Mouse (Mus musculus) neural tube, embryonic 11.5 days (tissue): ENCODE measurements around the gene Gm49366. TPM values are rescaled to one million over a fixed set of nuclear protein-coding genes. Genes with fewer than 3 reads are reported as not detected.
"Not testable (repeated sequence)": the region's sequence is repeated elsewhere in the genome, so short reads cannot be mapped to it uniquely, and the experiment has no call there.

Experiments used
- ATAC-seq: fragments of 200-750 bp; cut with Nextera tagmentation; 2 replicates; pipeline ENCODE4 v1.8.0; 2017; ENCODE audit warnings: moderate number of reproducible peaks, mild to moderate bottlenecking, moderate TSS enrichment, moderate library complexity; ENCODE audit not compliant: insufficient read depth, low FRiP score, low TSS enrichment
- DNase-seq: peaks from one replicate; pipeline ENCODE4 v3.0.0-alpha.2; 2015; ENCODE audit warnings: low spot score
- H3K27ac ChIP-seq: fragments of 300-500 bp; sonication (generic); 2 replicates; pipeline ENCODE4 v1.5.1; 2014; ENCODE audit warnings: low read depth, mild to moderate bottlenecking, low read length
- H3K27me3 ChIP-seq: fragments of 300-500 bp; sonication (generic); 2 replicates; pipeline ENCODE4 v1.6.1; 2014; ENCODE audit warnings: mild to moderate bottlenecking, low read length, mixed read lengths; ENCODE audit not compliant: control insufficient read depth, insufficient read depth
- H3K36me3 ChIP-seq: fragments of 300-500 bp; sonication (generic); 2 replicates; pipeline ENCODE4 v1.6.1; 2014; ENCODE audit warnings: mild to moderate bottlenecking, low read length, moderate library complexity, mixed read lengths; ENCODE audit not compliant: control insufficient read depth, insufficient read depth
- H3K4me1 ChIP-seq: fragments of 300-500 bp; sonication (generic); 2 replicates; pipeline ENCODE4 v1.6.1; 2014; ENCODE audit warnings: low read length, mixed read lengths; ENCODE audit not compliant: control insufficient read depth, insufficient read depth
- H3K4me2 ChIP-seq: fragments of 300-500 bp; sonication (generic); 2 replicates; pipeline ENCODE4 v1.6.1; 2014; ENCODE audit warnings: low read depth, mild to moderate bottlenecking, moderate library complexity
- H3K4me3 ChIP-seq: fragments of 300-500 bp; sonication (generic); 2 replicates; pipeline ENCODE4 v1.5.1; 2014; ENCODE audit warnings: low read depth, low read length
- H3K9ac ChIP-seq: fragments of 300-500 bp; sonication (generic); 2 replicates; pipeline ENCODE4 v1.6.1; 2014; ENCODE audit warnings: mild to moderate bottlenecking, low read length
- H3K9me3 ChIP-seq: fragments of 300-500 bp; sonication (generic); 2 replicates; pipeline ENCODE4 v1.6.1; 2016; ENCODE audit warnings: low read length; ENCODE audit not compliant: control insufficient read depth
- WGBS: fragments of 180-500 bp; shearing (Covaris S2); extraction: QIAGEN DNeasy Blood & Tissue Kit; methylation state at CpG from one replicate; pipeline ENCODE4 v1.1.7; 2014; 5-methylcytosine and 5-hydroxymethylcytosine counted together
- polyA plus RNA-seq: library from polyadenylated mRNA; unstranded; fragments of >200 nt; fragmentation: Nextera tagmentation; extraction: Ambion mirVana; gene quantifications from 2 replicates; pipeline ENCODE4 v1.2.1, GENCODE M21; 2014

Gene Gm49366
- polyA plus RNA-seq, 1 experiment from 2014 or later = not detected

GRCm38 (mm10) chr12:84009171-84009965 lies 29.4 kb upstream of the Gm49366 start, which contains the start of gene Acot1:
Acot1 (plus strand) TSS chr12:84009490.
- not testable (repeated sequence) for H3K36me3 ChIP-seq, H3K9me3 ChIP-seq, H3K27me3 ChIP-seq
- Histone ChIP-seq H3K4me2 (peak within 1 kb of the TSS; percentile 47), H3K4me3 (peak within 1 kb of the TSS; percentile 40), H3K27ac (peak within 1 kb of the TSS; percentile 21; the same call in 1 of the 2 replicates), H3K9ac (peak within 1 kb of the TSS; percentile 59), H3K4me1 (peaks cover 11% of the 10 kb centered on the region; the same call in 1 of the 2 replicates)
- under 1% methylated on average over 45 of the region's 70 CpGs for WGBS
- DNase-seq (peak; percentile 79), ATAC-seq (peak; percentile 95)

- Histone ChIP-seq H3K27me3 (no peaks in the 10 kb centered on the region), H3K9me3 (no peaks in the 10 kb centered on the region), H3K4me1 (peaks cover 11% of the 10 kb centered on the region; the same call in 1 of the 2 replicates), H3K4me2 (peak overlapping the region; percentile 47), H3K36me3 (no peaks in the 10 kb centered on the region), H3K9ac (no peak overlapping the region), H3K27ac (no peak overlapping the region), H3K4me3 (peak overlapping the region; percentile 40)
- DNase-seq (no peak), ATAC-seq (no peak)
- 81% methylated on average over 3 of the region's 3 CpGs for WGBS
These were observed 28.5 kb upstream of the Gm49366 start for GRCm38 (mm10) chr12:84010201-84010600.

DNA sequence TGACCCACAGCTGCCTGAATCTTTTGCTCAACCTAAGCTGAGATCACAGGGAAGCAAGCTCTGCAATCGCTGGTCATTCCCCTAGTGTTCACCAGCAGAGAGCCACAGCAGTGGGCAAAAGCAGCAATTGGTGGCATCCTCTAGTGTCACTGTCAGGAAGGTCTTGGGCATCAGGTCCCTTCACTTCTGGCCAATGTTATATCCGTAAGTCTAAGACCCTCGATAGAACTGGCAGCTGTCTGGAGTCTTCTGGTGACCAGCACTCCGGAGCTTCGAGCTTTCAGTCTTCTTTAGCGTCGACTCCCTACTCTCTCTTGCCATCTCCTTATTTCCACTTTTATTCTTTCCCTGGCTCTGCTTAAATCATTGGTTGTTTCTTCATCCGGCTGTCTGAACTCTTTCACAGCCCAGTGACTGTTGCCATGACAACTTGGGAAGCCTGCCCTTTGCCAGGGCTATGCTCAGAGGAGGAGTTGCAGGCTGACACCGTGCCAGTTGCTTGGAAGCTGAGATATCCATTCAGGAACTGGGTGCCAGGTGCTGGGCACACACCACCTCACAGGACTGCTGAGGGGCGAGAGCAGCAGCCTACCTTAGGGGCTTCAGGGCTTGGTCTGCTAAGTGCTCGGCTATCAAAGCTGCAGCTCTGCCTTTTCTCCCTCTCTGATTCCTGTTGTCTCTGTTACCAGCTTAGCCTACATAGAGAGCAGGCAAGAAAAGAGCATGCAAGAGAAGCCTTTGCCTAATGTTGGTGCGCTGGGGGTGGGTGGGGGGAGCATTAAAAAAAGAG lies 27.3 kb upstream of the Gm49366 start:
- no peak overlapping the region for H3K27ac ChIP-seq
- no peaks in the 10 kb centered on the region for H3K36me3 ChIP-seq
- peak; percentile 64 for DNase-seq
- H3K9me3 ChIP-seq = no peaks in the 10 kb centered on the region
- no peak overlapping the region for H3K4me3 ChIP-seq
- ATAC-seq = peak; percentile 64; the same call in 1 of the 2 replicates
- WGBS = 43% methylated on average over 12 of the region's 12 CpGs
- H3K4me2 ChIP-seq = peak overlapping the region; percentile 47
- no peaks in the 10 kb centered on the region for H3K27me3 ChIP-seq
- no peak overlapping the region for H3K9ac ChIP-seq
- peaks cover 11% of the 10 kb centered on the region; the same call in 1 of the 2 replicates for H3K4me1 ChIP-seq

GRCm38 (mm10) chr12:84013130-84013529 lies 25.6 kb upstream of the Gm49366 start:
- WGBS = 80% methylated on average over 6 of the region's 6 CpGs
- no peak overlapping the region for H3K9ac ChIP-seq
- H3K27me3 ChIP-seq = no peaks in the 10 kb centered on the region
- H3K4me3 ChIP-seq = no peak overlapping the region
- no peaks in the 10 kb centered on the region for H3K9me3 ChIP-seq
- no peak for ATAC-seq
- H3K36me3 ChIP-seq = no peaks in the 10 kb centered on the region
- DNase-seq = no peak
- peaks cover 11% of the 10 kb centered on the region; the same call in 1 of the 2 replicates for H3K4me1 ChIP-seq
- H3K4me2 ChIP-seq = no peak overlapping the region
- H3K27ac ChIP-seq = no peak overlapping the region

DNA sequence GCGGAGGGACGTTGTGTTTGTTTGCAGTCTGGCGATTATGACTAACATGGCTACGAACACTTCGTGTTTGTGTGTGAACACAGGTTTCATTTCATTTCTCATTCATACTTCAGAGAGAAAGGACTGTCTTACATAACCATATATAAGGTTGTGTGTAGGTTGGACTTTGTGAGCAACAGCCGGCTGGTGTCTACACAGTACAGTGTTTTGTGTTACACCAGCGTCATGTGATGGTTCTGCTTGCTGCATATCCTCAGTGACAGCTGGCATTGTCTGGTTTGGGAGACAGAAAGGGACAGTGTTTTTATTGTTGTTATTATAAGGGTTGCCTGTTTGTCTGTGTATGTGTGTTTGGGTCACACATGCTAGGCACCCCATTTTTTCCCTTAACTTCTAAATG lies 25.0 kb upstream of the Gm49366 start:
- Histone ChIP-seq H3K4me2 (no peak overlapping the region), H3K36me3 (no peaks in the 10 kb centered on the region), H3K9me3 (no peaks in the 10 kb centered on the region), H3K9ac (no peak overlapping the region), H3K4me1 (peaks cover 11% of the 10 kb centered on the region; the same call in 1 of the 2 replicates), H3K27me3 (no peaks in the 10 kb centered on the region), H3K27ac (no peak overlapping the region), H3K4me3 (no peak overlapping the region)
- no peak for ATAC-seq
- 94% methylated on average over 7 of the region's 7 CpGs for WGBS
- DNase-seq = no peak

DNA sequence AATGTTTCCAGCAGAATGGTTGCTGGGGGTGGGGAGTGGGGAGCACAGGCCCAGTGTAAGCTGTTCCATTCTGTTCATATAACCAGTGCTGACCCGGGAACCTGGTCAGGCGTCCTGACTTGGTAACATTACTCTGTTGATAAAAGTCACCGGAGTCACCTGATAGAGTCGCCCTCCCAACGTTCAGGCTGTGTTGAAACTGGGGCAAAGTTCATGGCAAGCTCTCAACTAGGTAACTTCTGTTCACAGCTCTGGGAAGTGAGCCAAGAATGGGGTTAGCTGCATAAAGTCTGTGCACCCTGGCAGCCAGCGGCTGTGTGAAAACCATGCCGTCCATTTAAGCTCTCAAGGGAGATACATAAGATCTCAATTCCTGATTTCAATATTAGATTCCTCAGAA lies 18.2 kb upstream of the Gm49366 start:
- WGBS = 86% methylated on average over 7 of the region's 7 CpGs
- not testable (repeated sequence) for H3K27ac ChIP-seq, H3K27me3 ChIP-seq, H3K4me3 ChIP-seq, DNase-seq, H3K9ac ChIP-seq, H3K4me1 ChIP-seq, ATAC-seq, H3K36me3 ChIP-seq, H3K9me3 ChIP-seq, H3K4me2 ChIP-seq

DNA sequence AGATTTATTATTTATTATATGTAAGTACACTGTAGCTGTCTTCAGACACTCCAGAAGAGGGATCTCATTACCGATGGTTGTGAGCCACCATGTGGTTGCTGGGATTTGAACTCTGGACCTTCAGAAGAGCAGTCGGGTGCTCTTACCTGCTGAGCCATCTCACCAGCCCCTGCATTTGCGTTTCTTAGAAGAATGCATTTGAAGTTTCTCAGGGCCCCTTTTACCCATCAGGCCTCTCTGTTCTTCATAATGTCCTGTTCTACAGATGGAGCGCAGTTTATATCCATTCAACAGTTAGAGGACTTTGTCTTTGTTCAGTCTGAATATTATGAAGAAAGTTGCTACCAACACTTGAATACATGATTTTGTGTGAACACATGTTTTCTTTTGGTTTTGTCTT lies 16.5 kb upstream of the Gm49366 start:
- not testable (repeated sequence) for H3K4me3 ChIP-seq, H3K9ac ChIP-seq, H3K36me3 ChIP-seq, H3K27me3 ChIP-seq, H3K4me1 ChIP-seq, DNase-seq, H3K27ac ChIP-seq, H3K9me3 ChIP-seq, ATAC-seq, H3K4me2 ChIP-seq
- WGBS = 96% methylated on average over 4 of the region's 4 CpGs

DNA sequence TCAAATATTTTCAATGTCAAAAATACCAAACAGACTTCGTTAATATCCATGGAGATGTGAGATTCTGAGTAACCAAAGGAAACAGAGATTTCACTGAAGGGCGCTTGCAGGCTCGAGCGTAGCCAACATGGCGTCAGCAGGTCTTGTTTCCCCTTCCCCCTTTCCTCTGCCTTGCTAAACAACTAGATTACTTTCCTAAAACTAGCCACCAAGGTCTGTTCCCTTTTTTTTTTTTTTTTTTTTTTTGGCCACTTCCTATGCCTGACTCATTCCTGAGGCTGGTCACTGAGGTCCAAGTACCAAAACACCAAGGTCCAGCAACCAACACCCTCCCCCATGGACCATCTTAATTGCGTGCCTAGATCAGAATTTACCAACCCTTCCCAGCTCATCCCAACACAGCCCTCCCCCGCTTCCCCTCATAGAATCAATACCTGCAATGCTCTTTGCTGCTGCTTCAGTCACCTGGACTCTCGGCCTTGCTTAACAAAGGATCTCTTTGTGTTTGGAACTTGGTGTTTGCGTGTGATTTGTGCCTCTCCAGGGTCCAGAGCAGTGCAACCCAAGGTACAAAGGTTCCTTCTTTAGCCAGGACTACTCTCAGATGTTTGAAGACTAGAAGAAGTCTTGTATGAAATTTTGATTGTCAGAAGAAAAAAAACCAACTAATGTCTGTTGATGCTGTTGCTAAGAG lies 15.5 kb upstream of the Gm49366 start:
- Histone ChIP-seq H3K9me3 (no peaks in the 10 kb centered on the region), H3K9ac (no peak overlapping the region), H3K4me1 (no peaks in the 10 kb centered on the region), H3K4me3 (no peak overlapping the region), H3K4me2 (no peak overlapping the region), H3K36me3 (no peaks in the 10 kb centered on the region), H3K27ac (no peak overlapping the region), H3K27me3 (no peaks in the 10 kb centered on the region)
- WGBS = 89% methylated on average over 9 of the region's 9 CpGs
- DNase-seq = no peak
- ATAC-seq = no peak
